Mouse (Mus musculus): ENCODE measurements around the gene Ptges.

DNA sequence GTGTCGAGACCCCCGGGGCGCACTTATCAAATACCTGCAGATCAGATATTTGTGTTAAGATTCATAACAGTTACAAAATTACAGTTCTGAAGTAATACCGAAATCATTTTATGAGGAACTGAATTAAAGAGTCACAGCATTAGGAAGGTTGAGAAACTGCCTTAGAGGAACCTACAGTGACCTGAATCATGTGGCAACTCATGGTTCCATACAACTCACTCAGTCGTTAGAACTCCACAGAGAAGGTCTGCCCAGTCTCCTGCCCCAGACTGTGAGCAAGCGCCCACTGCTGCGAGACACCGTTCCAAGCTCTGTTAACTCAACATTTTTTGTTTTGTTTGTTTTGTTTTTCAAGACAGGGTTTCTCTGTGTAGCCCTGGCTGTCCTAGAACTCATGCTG is 36.0 kb upstream of the Ptges start:
- TF ChIP-seq CTCF (IDR thresholded peaks at IDR 0.05) (no peak), EP300 (IDR thresholded peaks at IDR 0.05) (no peak)

Data from lung, postnatal 0 days (tissue).